In genomic region chr5:98951566-98951965, GRCm38 (mm10) we compare ENCODE assay signal across 17 mouse cellular contexts.
"Had no signal": no experiment of that assay in that cellular context is flagged by ENCODE, and none has a peak within 500 bp of the region (broad histone marks: within the 10 kb centered on the region; RNA-seq: fewer than 3 reads in every experiment).

No protein-coding gene starts in this region.

- H3K27me3 ChIP-seq: midbrain, embryonic 12.5 days; neural tube, embryonic 12.5 days had no signal

- H3K4me2 ChIP-seq: lung, embryonic 14.5 days; midbrain, embryonic 12.5 days; neural tube, embryonic 12.5 days had no signal

- H3K9me3 ChIP-seq: midbrain, embryonic 10.5 days; midbrain, embryonic 12.5 days; neural tube, embryonic 12.5 days had no signal

- H3K9ac ChIP-seq: lung, embryonic 14.5 days; midbrain, embryonic 12.5 days; neural tube, embryonic 12.5 days had no signal

- H3K27ac ChIP-seq: midbrain, embryonic 10.5 days; midbrain, embryonic 12.5 days; neural tube, embryonic 12.5 days had no signal

- DNase-seq: lung, adult 18-20 months; lung, embryonic 14.5 days; lung, postnatal 10 days; lung, postnatal 4 days; midbrain, embryonic 14.5 days; retina, postnatal 1 day; right cerebral cortex, adult 18-20 months; right cerebral cortex, postnatal 25 days; right cerebral cortex, postnatal 4 days; spleen, adult 18-20 months; thymus, adult 18-20 months; thymus, postnatal 14 days; thymus, postnatal 36 days had no signal

- H3K4me3 ChIP-seq: midbrain, embryonic 10.5 days; midbrain, embryonic 12.5 days; neural tube, embryonic 12.5 days had no signal

- H3K4me1 ChIP-seq: neural tube, embryonic 12.5 days had no signal

- ATAC-seq: midbrain, embryonic 16.5 days had no signal

- H3K36me3 ChIP-seq: midbrain, embryonic 10.5 days; midbrain, embryonic 12.5 days; neural tube, embryonic 12.5 days had no signal
